Mouse (Mus musculus) c-Kit-negative CD71-positive TER-119-positive erythroid progenitor cells, embryonic 14.5 days (primary cell): ENCODE results near the gene Zic4.

ENCODE experiments used
- DNase-seq: peaks from one replicate; pipeline ENCODE4 v3.0.0-alpha.2; 2013; ENCODE audit warnings: low read depth, low spot score

The Zic4 gene

GRCm38 (mm10) chr9:91401471-91401870, 39.3 kb downstream of the Zic4 start:
- no peak for DNase-seq

GRCm38 (mm10) chr9:91404229-91404628, 42.0 kb downstream of the Zic4 start:
- DNase-seq: no peak

- DNase-seq: no peak
These were observed 42.9 kb downstream of the Zic4 start for GRCm38 (mm10) chr9:91404905-91405752.

- no peak for DNase-seq
These were observed 43.6 kb downstream of the Zic4 start for GRCm38 (mm10) chr9:91405753-91406178.

- DNase-seq: no peak
These were observed 44.1 kb downstream of the Zic4 start for GRCm38 (mm10) chr9:91406258-91406763.

GRCm38 (mm10) chr9:91409771-91410170, 47.6 kb downstream of the Zic4 start:
- DNase-seq: no peak

- no peak for DNase-seq
These were observed 51.9 kb downstream of the Zic4 start for GRCm38 (mm10) chr9:91414007-91414661.

- no peak for DNase-seq
These were observed 58.2 kb downstream of the Zic4 start for GRCm38 (mm10) chr9:91420441-91420840.
